Mouse (Mus musculus): ENCODE results near the gene Mesd. TPM values are rescaled to one million over a fixed set of nuclear protein-coding genes. Genes with fewer than 3 reads are reported as not detected.

Mesd gene
- polyA plus RNA-seq, 1 experiment from 2014 or later: 123 TPM

DNA sequence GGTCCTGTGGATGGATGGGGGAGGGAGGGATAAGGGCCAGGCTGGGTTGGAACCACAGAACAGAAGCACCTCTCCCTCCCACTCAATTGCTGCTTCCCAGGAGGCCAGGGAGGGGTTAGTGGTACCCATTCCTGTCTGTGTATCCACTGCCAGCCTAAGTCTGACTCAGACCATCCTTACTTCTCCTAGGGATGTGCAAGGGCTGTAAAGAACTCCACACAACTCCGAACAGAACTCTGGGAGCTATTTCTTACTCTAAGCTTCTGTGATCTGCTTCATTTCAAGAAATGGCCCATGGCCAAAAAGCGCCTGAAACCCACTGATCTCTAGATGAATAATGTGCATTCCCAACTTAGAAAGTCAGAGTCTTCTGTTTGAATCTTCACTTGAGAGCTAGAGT, 55.9 kb downstream of the Mesd start:
- H3K27ac ChIP-seq: no peak overlapping the region
- no peak overlapping the region for H3K9ac ChIP-seq
- no peak overlapping the region for H3K4me3 ChIP-seq (replicated peaks)
- H3K4me2 ChIP-seq: no peak overlapping the region
- no peaks in the 10 kb centered on the region for H3K27me3 ChIP-seq (replicated peaks)
- H3K4me1 ChIP-seq: no peaks in the 10 kb centered on the region; the same call in 1 of the 2 replicates
- no peaks in the 10 kb centered on the region for H3K9me3 ChIP-seq
- 50% methylated on average over 2 of the region's 2 CpGs for WGBS
- no peak; the same call in 1 of the 2 replicates for ATAC-seq (ENCODE audit: insufficient read depth, low FRiP score, low read depth)
- H3K36me3 ChIP-seq: no peaks in the 10 kb centered on the region

- Histone ChIP-seq H3K27me3 (replicated peaks) (no peaks in the 10 kb centered on the region), H3K4me3 (replicated peaks) (no peak overlapping the region), H3K4me1 (no peaks in the 10 kb centered on the region; the same call in 1 of the 2 replicates), H3K9me3 (no peaks in the 10 kb centered on the region), H3K27ac (no peak overlapping the region), H3K9ac (no peak overlapping the region), H3K36me3 (no peaks in the 10 kb centered on the region), H3K4me2 (no peak overlapping the region)
- ATAC-seq (ENCODE audit: insufficient read depth, low FRiP score, low read depth): no peak
- 85% methylated on average over 8 of the region's 8 CpGs for WGBS
Measured at GRCm38 (mm10) chr7:83941701-83942101, 57.4 kb downstream of the Mesd start.

DNA sequence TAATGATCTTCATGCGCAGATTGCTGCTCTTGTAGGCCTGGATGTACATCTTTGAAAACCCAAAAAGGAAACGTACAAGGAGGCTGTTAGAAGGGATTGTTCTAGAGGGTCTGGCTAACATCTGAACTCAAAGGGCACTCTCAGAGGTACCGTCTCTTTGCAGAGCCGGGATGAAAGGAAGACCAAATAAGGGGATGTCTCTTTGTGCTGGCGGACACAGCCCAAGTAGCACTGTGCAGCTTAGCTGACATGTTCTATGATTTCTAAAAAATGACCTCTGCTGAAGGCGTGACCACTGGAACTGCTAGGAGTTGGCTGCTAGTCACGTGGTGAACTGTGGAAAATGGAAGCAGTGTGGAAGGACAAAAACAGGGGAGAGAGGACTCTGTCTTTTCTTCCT, 64.5 kb downstream of the Mesd start:
- Histone ChIP-seq H3K4me3 (replicated peaks) (no peak overlapping the region), H3K9ac (no peak overlapping the region), H3K27me3 (replicated peaks) (no peaks in the 10 kb centered on the region), H3K9me3 (no peaks in the 10 kb centered on the region), H3K4me1 (no peaks in the 10 kb centered on the region), H3K27ac (no peak overlapping the region; the same call in 1 of the 2 replicates), H3K4me2 (no peak overlapping the region), H3K36me3 (no peaks in the 10 kb centered on the region)
- WGBS: 49% methylated on average over 7 of the region's 7 CpGs
- ATAC-seq (ENCODE audit: insufficient read depth, low FRiP score, low read depth): peak; percentile 62; the same call in 1 of the 2 replicates

- Histone ChIP-seq H3K4me3 (replicated peaks) (no peak overlapping the region), H3K9me3 (no peaks in the 10 kb centered on the region), H3K27me3 (replicated peaks) (no peaks in the 10 kb centered on the region), H3K4me2 (no peak overlapping the region), H3K27ac (no peak overlapping the region), H3K4me1 (no peaks in the 10 kb centered on the region), H3K9ac (no peak overlapping the region), H3K36me3 (no peaks in the 10 kb centered on the region)
- WGBS: 76% methylated on average over 6 of the region's 6 CpGs
- ATAC-seq (ENCODE audit: insufficient read depth, low FRiP score, low read depth): no peak
Measured at GRCm38 (mm10) chr7:83949662-83950061, 65.4 kb downstream of the Mesd start.

Other genes with a start within 250 kb of the Mesd start
- gene Il16, start 138.7 kb upstream of the Mesd start, polyA plus RNA-seq (2015; fragmentation: Nextera tagmentation; extraction: Ambion mirVana): 5.5 and 5.7 TPM in 2 replicates
- gene Cfap161, start 89.6 kb upstream of the Mesd start, polyA plus RNA-seq (2015; fragmentation: Nextera tagmentation; extraction: Ambion mirVana): 0.32 TPM in 1 of 2 replicates, not detected in the other
- 14.2 and 14.3 TPM in 2 replicates for gene Tlnrd1, start 161 bp upstream of the Mesd start, polyA plus RNA-seq (2015; fragmentation: Nextera tagmentation; extraction: Ambion mirVana)
- 0.26 and 0.51 TPM in 2 replicates for gene Cemip, start 202.0 kb downstream of the Mesd start, polyA plus RNA-seq (2015; fragmentation: Nextera tagmentation; extraction: Ambion mirVana)